Mouse (Mus musculus) embryonic fibroblast, embryonic 13.5 days (primary cell): ENCODE measurements around the gene Dhodh.

Experiments used
- CTCF ChIP-seq: IDR thresholded peaks from 2 replicates; pipeline ENCODE4 v1.5.1; 2011; ENCODE audit warnings: mild to moderate bottlenecking, control low read depth, low read length, moderate library complexity, borderline replicate concordance; ENCODE audit not compliant: insufficient read depth
- POLR2A ChIP-seq: IDR thresholded peaks from 2 replicates; pipeline ENCODE4 v1.6.1; 2011; ENCODE audit warnings: low read depth, mild to moderate bottlenecking, control low read depth, low read length, moderate library complexity

DNA sequence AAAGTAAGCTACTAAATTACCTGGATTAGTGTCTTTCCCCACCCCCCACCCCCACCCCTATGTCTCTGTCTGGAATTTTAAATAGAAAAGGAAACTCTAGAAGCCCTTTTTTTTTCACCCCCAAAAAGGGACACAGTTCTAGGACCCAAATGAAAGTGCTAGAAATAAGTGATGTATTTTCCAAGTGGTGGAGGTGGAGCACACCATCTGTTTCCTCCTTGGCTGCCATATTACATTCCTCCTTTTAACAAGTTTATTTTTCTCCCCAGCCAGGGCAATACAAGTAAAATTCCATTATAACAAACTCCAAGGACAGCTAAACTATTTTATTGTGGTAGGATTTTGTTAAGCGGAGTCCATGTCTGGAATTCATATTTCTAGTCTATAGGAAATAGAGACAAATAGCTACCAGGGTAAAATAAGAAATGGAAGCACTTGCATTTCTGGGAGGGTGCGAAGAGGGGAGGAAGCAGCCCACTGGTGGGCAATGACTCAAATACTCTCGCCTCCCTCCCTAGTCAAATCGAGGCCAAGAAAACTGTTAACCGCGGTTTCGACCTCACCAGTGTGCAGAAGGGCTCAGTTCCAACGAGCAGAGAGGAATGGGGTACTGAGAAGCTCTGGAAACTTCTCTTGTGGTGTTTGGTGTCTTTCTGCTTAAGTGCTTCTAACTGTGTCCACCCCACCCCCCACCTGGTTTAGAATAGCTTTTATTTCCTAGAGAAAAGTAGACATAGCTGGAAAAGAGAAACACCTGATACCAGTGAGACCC is 65.5 kb downstream of the Dhodh start:
- TF ChIP-seq CTCF (no peak), POLR2A (no peak)
